Mouse (Mus musculus) spleen, adult 2 months (tissue): ENCODE measurements around the gene Phc2. TPM values are rescaled to one million over a fixed set of nuclear protein-coding genes. Genes with fewer than 3 reads are reported as not detected.
A peak's percentile ranks its signal among the peaks of the same experiment; 100 is the strongest.

Experiments
- DNase-seq, 2 experiments: peaks; one replicate each; pipeline versions ENCODE4 v3.0.0 to v3.0.0-alpha.2; 2012 to 2021; ENCODE audit warnings: low spot score in 2 of 2, low read depth in 1 of 2
- H3K27ac ChIP-seq: fragments of 200-500 bp; 2 replicates; pipeline ENCODE4 v1.5.1; 2012; ENCODE audit warnings: low read length, inconsistent platforms; ENCODE audit not compliant: insufficient read depth
- H3K27me3 ChIP-seq: fragments of 200-500 bp; 2 replicates; pipeline ENCODE4 v1.6.1; 2012; ENCODE audit warnings: mild to moderate bottlenecking, moderate library complexity, low read length, inconsistent platforms; ENCODE audit not compliant: control insufficient read depth, insufficient read depth
- H3K36me3 ChIP-seq: fragments of 200-500 bp; 2 replicates; pipeline ENCODE4 v1.6.1; 2012; ENCODE audit warnings: mild to moderate bottlenecking, low read length, inconsistent platforms; ENCODE audit not compliant: control insufficient read depth, insufficient read depth
- H3K4me1 ChIP-seq: fragments of 200-500 bp; 2 replicates; pipeline ENCODE4 v1.6.1; 2011; ENCODE audit warnings: inconsistent platforms; ENCODE audit not compliant: control insufficient read depth, insufficient read depth, insufficient read length
- H3K4me3 ChIP-seq: fragments of 200-500 bp; 2 replicates; pipeline ENCODE4 v1.5.1; 2011; ENCODE audit warnings: mild to moderate bottlenecking, inconsistent platforms; ENCODE audit not compliant: insufficient read depth, insufficient read length; ENCODE audit errors: extremely low read depth
- CTCF ChIP-seq: fragments of 200-500 bp; IDR thresholded peaks from 2 replicates; pipeline ENCODE4 v1.5.1; 2011; ENCODE audit warnings: mild to moderate bottlenecking, inconsistent platforms; ENCODE audit not compliant: insufficient read depth, insufficient read length, insufficient replicate concordance; ENCODE audit errors: extremely low read depth
- POLR2A ChIP-seq: fragments of 200-500 bp; IDR thresholded peaks from 2 replicates; pipeline ENCODE4 v1.6.1; 2011; ENCODE audit warnings: low read depth, low read length, inconsistent platforms
- WGBS: fragments of 180-500 bp; shearing (Covaris S2); methylation state at CpG from one replicate; pipeline ENCODE4 v1.1.7; 2018; 5-methylcytosine and 5-hydroxymethylcytosine counted together
- polyA plus RNA-seq: library from polyadenylated mRNA; depleted of rRNA; stranded (reverse); fragments of >200 nt; gene quantifications from 2 replicates; pipeline ENCODE4 v1.2.3, GENCODE M21; 2012

Phc2 gene
- polyA plus RNA-seq, 1 experiment: 76.7 TPM

- Histone ChIP-seq H3K36me3 (peaks cover 42% of the 10 kb centered on the region), H3K27me3 (no peaks in the 10 kb centered on the region), H3K4me1 (no peaks in the 10 kb centered on the region; the same call in 1 of the 2 replicates), H3K27ac (no peak overlapping the region), H3K4me3 (no peak overlapping the region)
- WGBS: 87% methylated on average over 15 of the region's 15 CpGs
- TF ChIP-seq POLR2A (no peak), CTCF (no peak)
- DNase-seq: no peak
Measured at GRCm38 (mm10) chr4:128784950-128785631, 130.6 kb downstream of the Phc2 start.

GRCm38 (mm10) chr4:128785921-128786654 lies 131.6 kb downstream of the Phc2 start:
- Histone ChIP-seq H3K27me3 (no peaks in the 10 kb centered on the region), H3K36me3 (peaks cover 37% of the 10 kb centered on the region), H3K4me3 (no peak overlapping the region), H3K4me1 (no peaks in the 10 kb centered on the region; the same call in 1 of the 2 replicates), H3K27ac (peak overlapping the region; percentile 34)
- no peak for DNase-seq
- TF ChIP-seq POLR2A (no peak), CTCF (no peak)
- 92% methylated on average over 11 of the region's 11 CpGs for WGBS

- peaks cover 34% of the 10 kb centered on the region for H3K36me3 ChIP-seq
- H3K4me3 ChIP-seq: no peak overlapping the region
- H3K27ac ChIP-seq: peak overlapping the region; percentile 26; the same call in 1 of the 2 replicates
- no peak for TF ChIP-seq CTCF
- no peak for TF ChIP-seq POLR2A
- 89% methylated on average over 24 of the region's 24 CpGs for WGBS
- no peaks in the 10 kb centered on the region for H3K27me3 ChIP-seq
- H3K4me1 ChIP-seq: no peaks in the 10 kb centered on the region; the same call in 1 of the 2 replicates
- no peak for DNase-seq
Measured at GRCm38 (mm10) chr4:128787023-128787939, 132.8 kb downstream of the Phc2 start.

- no peaks in the 10 kb centered on the region for H3K27me3 ChIP-seq
- peaks cover 33% of the 10 kb centered on the region for H3K36me3 ChIP-seq
- H3K4me1 ChIP-seq: no peaks in the 10 kb centered on the region; the same call in 1 of the 2 replicates
- H3K27ac ChIP-seq: no peak overlapping the region
- no peak overlapping the region for H3K4me3 ChIP-seq
- no peak for DNase-seq
- 87% methylated on average over 4 of the region's 4 CpGs for whole genome bisulfite sequencing
- no peak for TF ChIP-seq CTCF
- no peak for TF ChIP-seq POLR2A
Measured at GRCm38 (mm10) chr4:128788108-128788507, 133.6 kb downstream of the Phc2 start.

GRCm38 (mm10) chr4:128789646-128790045 lies 135.1 kb downstream of the Phc2 start:
- DNase-seq: no peak
- no peak for TF ChIP-seq POLR2A
- Histone ChIP-seq H3K27ac (no peak overlapping the region), H3K4me3 (no peak overlapping the region), H3K36me3 (peaks cover 29% of the 10 kb centered on the region), H3K4me1 (no peaks in the 10 kb centered on the region; the same call in 1 of the 2 replicates), H3K27me3 (no peaks in the 10 kb centered on the region)
- 90% methylated on average over 18 of the region's 18 CpGs for WGBS

GRCm38 (mm10) chr4:128793710-128794109 lies 139.2 kb downstream of the Phc2 start:
- Histone ChIP-seq H3K27ac (no peak overlapping the region), H3K27me3 (no peaks in the 10 kb centered on the region), H3K4me1 (peaks cover 15% of the 10 kb centered on the region), H3K36me3 (peaks cover 4% of the 10 kb centered on the region; the same call in 1 of the 2 replicates), H3K4me3 (no peak overlapping the region)
- TF ChIP-seq CTCF (no peak), POLR2A (no peak)
- 82% methylated on average over 1 of the region's 1 CpGs for WGBS
- DNase-seq: no peak
